Mouse (Mus musculus) C2C12 (cell line): ENCODE measurements around the gene Ppa2.

ENCODE experiments used
- CEBPB ChIP-seq: IDR thresholded peaks from one replicate; pipeline ENCODE4 v1.6.1; 2011; ENCODE audit warnings: low read depth, mild to moderate bottlenecking, control low read depth, moderate library complexity
- CTCF ChIP-seq: IDR thresholded peaks from one replicate; pipeline ENCODE4 v1.5.1; 2011; ENCODE audit not compliant: control insufficient read depth, insufficient read depth, insufficient read length
- MAX ChIP-seq: IDR thresholded peaks from one replicate; pipeline ENCODE4 v1.6.1; 2011; ENCODE audit warnings: mild to moderate bottlenecking, control low read depth
- MYOD1 ChIP-seq: IDR thresholded peaks from one replicate; pipeline ENCODE4 v1.6.1; 2011; ENCODE audit warnings: low read depth; ENCODE audit not compliant: control insufficient read depth, insufficient read length
- MYOG ChIP-seq: IDR thresholded peaks from one replicate; pipeline ENCODE4 v1.6.1; 2011; ENCODE audit not compliant: control insufficient read depth, insufficient read length; ENCODE audit errors: extremely low read depth
- USF1 ChIP-seq: IDR thresholded peaks from one replicate; pipeline ENCODE4 v1.6.1; 2011; ENCODE audit warnings: low read depth, mild to moderate bottlenecking, control low read depth, moderate library complexity

GRCm38 (mm10) chr3:133405636-133406035 lies 95.7 kb downstream of the Ppa2 start:
- TF ChIP-seq CTCF (no peak), MYOD1 (no peak), MAX (no peak), USF1 (no peak), CEBPB (no peak), MYOG (no peak)
